Mouse (Mus musculus) myocyte (in vitro differentiated cells): ENCODE results near the gene Fam71a.

ENCODE experiments used
- MYOG ChIP-seq, 3 experiments: IDR thresholded peaks; one replicate each; pipeline ENCODE4 v1.6.1; 2011; ENCODE audit warnings: control low read depth in 2 of 3, low read depth in 2 of 3, mild to moderate bottlenecking in 2 of 3; ENCODE audit not compliant: insufficient read length in 2 of 3, control insufficient read depth in 1 of 3, insufficient read depth in 1 of 3
- TCF12 ChIP-seq: IDR thresholded peaks from one replicate; pipeline ENCODE4 v1.6.1; 2011; ENCODE audit warnings: mild to moderate bottlenecking, control low read depth; ENCODE audit not compliant: poor library complexity, insufficient read depth, severe bottlenecking

DNA sequence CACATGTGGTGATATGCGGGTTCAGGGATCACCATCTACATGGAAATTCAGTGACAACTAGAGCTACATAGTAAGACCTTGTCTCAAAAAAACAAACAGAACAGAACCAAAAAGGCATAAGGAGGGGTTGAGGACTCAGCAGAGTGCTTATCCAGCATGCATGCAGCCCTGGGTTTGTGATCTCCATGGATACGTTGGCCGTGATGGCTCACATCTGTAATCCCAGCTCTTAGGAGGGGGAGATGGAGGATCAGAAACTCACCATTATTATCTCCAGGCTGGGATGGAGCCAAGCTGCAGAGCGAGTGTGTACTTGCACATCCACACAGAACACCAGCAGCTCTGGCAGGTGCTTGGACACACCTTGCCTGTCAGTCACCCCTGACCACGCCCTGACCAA, 32.4 kb downstream of the Fam71a start:
- TF ChIP-seq MYOG (IDR thresholded peaks at IDR 0.05; ENCODE audit: control insufficient read depth in 1 of 3, insufficient read depth in 1 of 3, insufficient read length in 2 of 3, low read depth in 2 of 3), result no peak
- TF ChIP-seq TCF12, result no peak
